Mouse (Mus musculus): ENCODE results near the gene Olfr1239. TPM values are rescaled to one million over a fixed set of nuclear protein-coding genes. Genes with fewer than 3 reads are reported as not detected.

The Olfr1239 gene
- polyA plus RNA-seq (2012; rRNA removed) = not detected in 2 replicates

DNA sequence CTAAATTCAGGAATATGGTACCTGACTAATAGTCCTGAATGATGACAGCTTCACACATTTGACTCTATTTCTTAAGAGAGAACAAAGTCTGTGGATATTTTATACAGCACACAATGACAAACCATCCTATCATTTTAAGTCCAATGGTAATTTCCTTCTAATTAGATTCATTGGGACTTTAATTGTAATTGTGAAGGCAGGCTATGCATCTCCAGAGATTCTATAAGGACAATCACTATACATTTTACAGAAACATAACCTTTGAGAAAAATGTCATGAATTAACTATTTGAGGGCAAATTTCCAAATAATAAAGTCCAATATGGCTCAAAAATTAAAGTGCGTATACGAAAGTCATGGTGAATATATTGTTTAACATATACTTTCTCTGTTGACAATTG, at the start of gene Olfr1239:
Gene Olfr1239 (minus strand): TSS at position 101 of the 400 bp plus-strand sequence.

DNA sequence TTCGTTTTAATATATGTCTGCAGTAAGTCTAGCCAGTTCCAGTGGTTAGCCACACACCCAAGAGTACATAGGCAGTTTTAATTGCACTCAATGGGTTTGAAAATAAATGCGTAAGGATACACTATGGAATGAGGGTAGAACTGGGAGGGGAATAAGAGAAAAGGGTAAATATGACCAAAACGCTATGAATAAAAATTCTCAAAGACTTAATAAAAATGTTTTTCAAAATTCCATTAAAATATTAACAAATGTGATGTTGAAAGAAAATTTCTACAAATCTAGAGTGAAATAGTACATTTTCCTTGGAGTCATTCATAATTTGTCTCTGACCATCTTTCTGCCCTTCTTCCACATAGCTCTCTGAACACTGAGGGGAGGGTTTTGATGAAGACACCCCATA, 22.7 kb upstream of the Olfr1239 start, which contains the start of gene Olfr1240:
Gene Olfr1240 (minus strand): TSS at position 101 of the 400 bp plus-strand sequence.

DNA sequence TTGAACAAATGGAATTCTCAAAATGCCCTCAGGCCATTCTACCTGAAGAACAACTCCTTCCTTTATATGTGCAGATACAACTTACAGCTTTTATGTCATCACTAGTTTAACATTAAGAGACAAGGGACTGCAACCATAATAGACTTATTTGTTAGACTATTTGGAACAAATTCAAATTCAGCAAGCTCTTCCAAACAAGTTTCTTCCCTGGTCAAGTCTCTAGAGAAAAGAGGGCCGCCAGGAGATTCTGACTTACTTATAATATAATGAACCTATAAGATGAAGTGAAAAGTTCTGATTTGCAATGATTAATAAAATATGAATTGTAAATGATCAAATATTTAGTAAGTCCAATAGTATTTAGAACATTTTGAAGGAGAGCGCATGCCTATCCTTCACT, 10.6 kb downstream of the Olfr1239 start, which contains the start of gene Olfr1238:
Gene Olfr1238 (minus strand): TSS at position 101 of the 400 bp plus-strand sequence.

Other genes with a start within 250 kb of the Olfr1239 start
- not detected in 2 replicates for gene Olfr1225, start 245.7 kb downstream of the Olfr1239 start, polyA plus RNA-seq (2012; rRNA removed)
- not detected in 2 replicates for gene Olfr1226, start 220.4 kb downstream of the Olfr1239 start, polyA plus RNA-seq (2012; rRNA removed)
- not detected in 2 replicates for gene Olfr1228, start 166.3 kb downstream of the Olfr1239 start, polyA plus RNA-seq (2012; rRNA removed)
- not detected in 2 replicates for gene Olfr1229, start 132.4 kb downstream of the Olfr1239 start, polyA plus RNA-seq (2012; rRNA removed)
- gene Olfr1230, start 123.1 kb downstream of the Olfr1239 start, polyA plus RNA-seq (2012; rRNA removed) = not detected in 2 replicates
- gene Olfr1231, start 113.3 kb downstream of the Olfr1239 start, polyA plus RNA-seq (2012; rRNA removed) = not detected in 2 replicates
- not detected in 2 replicates for gene Olfr1232, start 90.7 kb downstream of the Olfr1239 start, polyA plus RNA-seq (2012; rRNA removed)
- gene Olfr1233, start 78.0 kb downstream of the Olfr1239 start, polyA plus RNA-seq (2012; rRNA removed) = not detected in 2 replicates
- not detected in 2 replicates for gene Olfr1234, start 55.5 kb downstream of the Olfr1239 start, polyA plus RNA-seq (2012; rRNA removed)
- not detected in 2 replicates for gene Olfr1238, start 10.7 kb downstream of the Olfr1239 start, polyA plus RNA-seq (2012; rRNA removed)
- not detected in 2 replicates for gene Olfr1240, start 22.6 kb upstream of the Olfr1239 start, polyA plus RNA-seq (2012; rRNA removed)
- not detected in 2 replicates for gene Olfr1241, start 66.7 kb upstream of the Olfr1239 start, polyA plus RNA-seq (2012; rRNA removed)
- gene Olfr1242, start 77.9 kb upstream of the Olfr1239 start, polyA plus RNA-seq (2012; rRNA removed) = not detected in 2 replicates
- gene Olfr1243, start 111.1 kb upstream of the Olfr1239 start, polyA plus RNA-seq (2012; rRNA removed) = not detected in 2 replicates
- gene Olfr1245, start 158.0 kb upstream of the Olfr1239 start, polyA plus RNA-seq (2012; rRNA removed) = not detected in 2 replicates
- gene Olfr1246, start 172.8 kb upstream of the Olfr1239 start, polyA plus RNA-seq (2012; rRNA removed) = not detected in 2 replicates
- not detected in 2 replicates for gene Olfr1247, start 193.7 kb upstream of the Olfr1239 start, polyA plus RNA-seq (2012; rRNA removed)
- not detected in 2 replicates for gene Olfr1248, start 197.8 kb upstream of the Olfr1239 start, polyA plus RNA-seq (2012; rRNA removed)
- gene Olfr1249, start 214.6 kb upstream of the Olfr1239 start, polyA plus RNA-seq (2012; rRNA removed) = not detected in 2 replicates
- not detected in 2 replicates for gene Olfr1250, start 241.1 kb upstream of the Olfr1239 start, polyA plus RNA-seq (2012; rRNA removed)

Measured in central nervous system, embryonic 11.5 days (tissue).